Mouse (Mus musculus): ENCODE results near the gene Map3k11. TPM values are rescaled to one million over a fixed set of nuclear protein-coding genes. Genes with fewer than 3 reads are reported as not detected.

The Map3k11 gene
- polyA plus RNA-seq, 1 experiment: 141 TPM

DNA sequence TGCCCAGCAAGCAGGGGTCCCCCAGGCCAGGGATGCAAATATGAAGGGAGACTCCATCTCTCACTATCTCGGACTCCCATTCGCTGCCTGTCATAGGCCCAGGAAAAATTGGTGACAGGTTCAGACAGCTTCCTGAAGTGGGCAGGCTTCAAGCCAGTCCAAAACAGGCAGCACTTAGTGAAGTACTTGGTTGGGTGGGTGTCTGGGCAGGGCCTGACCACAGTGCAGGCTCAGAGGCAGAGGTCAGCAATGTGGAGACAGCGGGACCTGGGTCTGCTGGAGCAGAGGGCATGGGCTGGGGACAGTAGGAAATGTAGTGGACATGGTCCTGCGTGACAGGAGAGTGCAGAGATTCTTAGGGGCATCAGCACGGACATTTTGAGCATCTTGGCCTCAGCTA is 3.1 kb downstream of the Map3k11 start:
- Histone ChIP-seq H3K4me3 (ENCODE audit: control insufficient read depth, insufficient read depth, low read length) (peak overlapping the region; percentile 92; the same call in 1 of the 2 replicates), H3K27ac (ENCODE audit: control insufficient read depth, insufficient read depth, low read length) (no peak overlapping the region), H3K4me1 (replicated peaks; ENCODE audit: control insufficient read depth, insufficient read depth, low read length) (peaks cover 42% of the 10 kb centered on the region), H3K27me3 (ENCODE audit: control insufficient read depth, insufficient read depth, low read length) (no peaks in the 10 kb centered on the region), H3K36me3 (ENCODE audit: control insufficient read depth, insufficient read depth, low read length) (peaks cover 18% of the 10 kb centered on the region)
- WGBS: 82% methylated on average over 5 of the region's 5 CpGs
- no peak for DNase-seq
- TF ChIP-seq CTCF (IDR thresholded peaks at IDR 0.05; ENCODE audit: borderline replicate concordance, control insufficient read depth, extremely low read depth, insufficient read depth, low read length, poor library complexity) (no peak), POLR2A (IDR thresholded peaks at IDR 0.05; ENCODE audit: control insufficient read depth, extremely low read depth, insufficient read depth, low read length, poor library complexity) (no peak)

DNA sequence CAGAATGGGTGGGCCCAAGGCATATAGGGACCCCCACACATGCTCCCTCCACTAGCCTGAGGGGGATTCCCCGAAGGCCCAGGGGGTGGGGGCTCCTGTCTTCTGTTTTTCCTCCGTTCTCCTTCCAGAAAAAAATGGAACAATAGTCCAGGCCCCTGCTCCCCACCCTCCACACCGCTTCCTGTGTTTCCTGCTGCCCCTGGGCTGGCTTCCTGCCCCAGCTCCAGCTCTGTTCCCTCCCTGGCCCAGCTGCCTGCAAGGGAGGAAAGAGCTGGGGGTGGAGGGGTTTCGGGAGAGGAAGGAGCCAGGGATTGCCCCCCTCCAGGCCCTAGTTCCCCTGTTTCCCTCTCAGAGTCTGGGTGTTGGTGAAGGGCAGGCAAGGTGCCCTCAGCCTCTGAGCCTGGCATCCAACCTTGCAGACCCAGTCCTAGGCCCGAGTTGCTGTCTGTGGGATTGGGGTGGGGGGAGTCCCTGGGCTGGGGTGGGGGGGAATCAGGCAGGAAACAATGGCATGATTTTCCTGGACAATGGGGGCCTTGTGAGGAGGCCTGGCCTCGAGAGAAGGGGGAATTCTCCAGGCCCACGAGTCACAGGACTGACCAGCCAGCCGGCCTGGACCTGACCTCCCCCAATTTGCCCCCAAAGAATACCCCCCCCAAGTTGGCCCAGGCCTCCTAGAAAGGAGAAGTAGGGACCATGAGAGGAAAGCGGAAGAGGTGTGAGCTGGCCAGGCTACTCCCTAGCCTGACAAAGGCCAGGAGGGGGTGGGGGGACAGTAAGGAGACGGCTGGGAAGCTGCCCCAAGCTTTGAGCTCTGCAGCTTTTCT is 3.8 kb downstream of the Map3k11 start:
- no peaks in the 10 kb centered on the region for H3K27me3 ChIP-seq (ENCODE audit: control insufficient read depth, insufficient read depth, low read length)

DNA sequence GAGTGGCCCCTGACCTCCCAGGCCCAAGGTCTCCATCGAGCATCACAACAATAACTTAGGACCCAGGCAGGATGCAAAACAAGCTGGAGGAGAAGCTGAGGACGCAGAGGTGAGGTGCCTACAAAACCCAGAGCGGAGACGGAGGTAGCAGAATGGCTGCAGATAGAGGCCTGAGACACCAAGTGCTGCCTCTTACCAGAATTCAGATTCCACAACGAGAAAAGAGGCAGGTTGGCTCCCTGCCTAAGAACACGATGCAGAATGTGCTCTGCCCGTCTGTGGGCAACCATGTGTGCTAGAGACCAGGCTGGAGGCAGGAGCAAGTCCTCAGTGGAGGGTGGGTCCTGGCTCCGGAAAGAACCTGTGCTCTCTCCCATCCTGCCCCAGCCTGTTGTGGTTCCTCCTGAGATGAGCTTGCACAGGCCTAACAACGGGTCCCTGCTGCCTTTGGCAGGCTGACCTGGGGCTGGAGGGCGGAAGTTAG is 4.4 kb downstream of the Map3k11 start:
- no peak for DNase-seq
- peaks cover 32% of the 10 kb centered on the region for H3K36me3 ChIP-seq (ENCODE audit: control insufficient read depth, insufficient read depth, low read length)
- no peaks in the 10 kb centered on the region for H3K27me3 ChIP-seq (ENCODE audit: control insufficient read depth, insufficient read depth, low read length)
- 0 out of 2 replicates have a peak overlapping the region, but pooled peaks have one; percentile 4 for H3K4me3 ChIP-seq (ENCODE audit: control insufficient read depth, insufficient read depth, low read length)
- WGBS: 62% methylated on average over 10 of the region's 10 CpGs
- H3K4me1 ChIP-seq (replicated peaks; ENCODE audit: control insufficient read depth, insufficient read depth, low read length): peaks cover 33% of the 10 kb centered on the region
- H3K27ac ChIP-seq (ENCODE audit: control insufficient read depth, insufficient read depth, low read length): no peak overlapping the region
- no peak for TF ChIP-seq CTCF (IDR thresholded peaks at IDR 0.05; ENCODE audit: borderline replicate concordance, control insufficient read depth, extremely low read depth, insufficient read depth, low read length, poor library complexity)
- no peak for TF ChIP-seq POLR2A (IDR thresholded peaks at IDR 0.05; ENCODE audit: control insufficient read depth, extremely low read depth, insufficient read depth, low read length, poor library complexity)

More for the DNA sequence above, 3.8 kb downstream of the Map3k11 start:
- Histone ChIP-seq H3K4me1 (replicated peaks; ENCODE audit: control insufficient read depth, insufficient read depth, low read length) (peaks cover 39% of the 10 kb centered on the region), H3K27ac (ENCODE audit: control insufficient read depth, insufficient read depth, low read length) (no peak overlapping the region), H3K36me3 (ENCODE audit: control insufficient read depth, insufficient read depth, low read length) (peaks cover 25% of the 10 kb centered on the region), H3K4me3 (ENCODE audit: control insufficient read depth, insufficient read depth, low read length) (peak overlapping the region; percentile 92; the same call in 1 of the 2 replicates)
- no peak for DNase-seq
- no peak for TF ChIP-seq POLR2A (IDR thresholded peaks at IDR 0.05; ENCODE audit: control insufficient read depth, extremely low read depth, insufficient read depth, low read length, poor library complexity)
- TF ChIP-seq CTCF (IDR thresholded peaks at IDR 0.05; ENCODE audit: borderline replicate concordance, control insufficient read depth, extremely low read depth, insufficient read depth, low read length, poor library complexity): no peak
- WGBS: 48% methylated on average over 10 of the region's 10 CpGs

DNA sequence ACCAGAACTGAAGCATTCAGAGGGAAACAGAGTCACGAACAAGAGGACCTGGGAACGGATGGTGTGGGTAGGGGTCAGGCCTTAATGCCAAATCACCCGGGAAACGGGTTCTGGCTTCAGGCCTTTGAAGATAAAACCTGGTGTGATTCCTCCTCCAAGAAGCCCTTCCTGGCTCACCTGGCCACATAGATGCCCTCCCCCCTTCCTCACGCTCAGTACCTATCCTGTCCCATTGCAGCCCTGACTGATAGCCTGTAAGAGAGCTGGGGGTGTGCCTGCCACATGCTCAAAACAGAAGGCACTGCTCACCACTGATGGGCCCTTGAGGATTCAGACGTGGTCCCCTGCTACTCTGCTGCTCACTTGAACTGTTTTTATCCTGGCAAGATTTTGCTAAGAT is 5.3 kb downstream of the Map3k11 start:
- H3K36me3 ChIP-seq (ENCODE audit: control insufficient read depth, insufficient read depth, low read length): peaks cover 40% of the 10 kb centered on the region
- no peak overlapping the region for H3K27ac ChIP-seq (ENCODE audit: control insufficient read depth, insufficient read depth, low read length)

DNA sequence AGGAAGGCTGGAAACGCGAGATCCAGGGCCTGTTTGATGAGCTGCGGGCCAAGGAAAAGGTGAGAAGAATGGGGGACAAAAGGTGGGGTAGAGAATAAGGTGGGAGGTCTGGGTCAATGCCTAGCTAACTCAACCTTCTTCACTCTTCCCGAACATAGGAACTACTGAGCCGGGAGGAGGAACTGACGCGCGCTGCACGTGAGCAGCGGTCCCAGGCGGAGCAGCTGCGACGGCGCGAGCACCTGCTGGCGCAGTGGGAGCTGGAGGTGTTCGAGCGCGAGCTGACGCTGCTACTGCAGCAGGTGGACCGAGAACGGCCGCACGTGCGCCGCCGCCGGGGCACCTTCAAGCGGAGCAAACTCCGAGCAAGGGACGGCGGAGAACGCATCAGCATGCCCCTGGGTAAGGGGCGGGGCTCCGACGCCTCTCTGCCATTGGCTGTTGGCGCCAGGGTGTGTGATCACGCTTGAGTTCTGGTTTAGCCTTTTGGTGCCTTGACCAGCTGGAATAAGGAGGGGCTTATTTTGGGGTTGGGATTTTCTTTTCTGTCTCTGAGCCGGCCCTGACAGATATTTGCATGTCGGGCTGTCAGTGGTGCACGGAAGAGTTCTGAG is 7.4 kb downstream of the Map3k11 start:
- no peak for TF ChIP-seq CTCF (IDR thresholded peaks at IDR 0.05; ENCODE audit: borderline replicate concordance, control insufficient read depth, extremely low read depth, insufficient read depth, low read length, poor library complexity)
- TF ChIP-seq POLR2A (IDR thresholded peaks at IDR 0.05; ENCODE audit: control insufficient read depth, extremely low read depth, insufficient read depth, low read length, poor library complexity): no peak

More for the DNA sequence above, 5.3 kb downstream of the Map3k11 start:
- no peak overlapping the region for H3K4me3 ChIP-seq (ENCODE audit: control insufficient read depth, insufficient read depth, low read length)
- H3K27me3 ChIP-seq (ENCODE audit: control insufficient read depth, insufficient read depth, low read length): no peaks in the 10 kb centered on the region
- no peak for DNase-seq
- WGBS: 96% methylated on average over 6 of the region's 6 CpGs
- TF ChIP-seq POLR2A (IDR thresholded peaks at IDR 0.05; ENCODE audit: control insufficient read depth, extremely low read depth, insufficient read depth, low read length, poor library complexity): no peak
- H3K4me1 ChIP-seq (replicated peaks; ENCODE audit: control insufficient read depth, insufficient read depth, low read length): peaks cover 32% of the 10 kb centered on the region

DNA sequence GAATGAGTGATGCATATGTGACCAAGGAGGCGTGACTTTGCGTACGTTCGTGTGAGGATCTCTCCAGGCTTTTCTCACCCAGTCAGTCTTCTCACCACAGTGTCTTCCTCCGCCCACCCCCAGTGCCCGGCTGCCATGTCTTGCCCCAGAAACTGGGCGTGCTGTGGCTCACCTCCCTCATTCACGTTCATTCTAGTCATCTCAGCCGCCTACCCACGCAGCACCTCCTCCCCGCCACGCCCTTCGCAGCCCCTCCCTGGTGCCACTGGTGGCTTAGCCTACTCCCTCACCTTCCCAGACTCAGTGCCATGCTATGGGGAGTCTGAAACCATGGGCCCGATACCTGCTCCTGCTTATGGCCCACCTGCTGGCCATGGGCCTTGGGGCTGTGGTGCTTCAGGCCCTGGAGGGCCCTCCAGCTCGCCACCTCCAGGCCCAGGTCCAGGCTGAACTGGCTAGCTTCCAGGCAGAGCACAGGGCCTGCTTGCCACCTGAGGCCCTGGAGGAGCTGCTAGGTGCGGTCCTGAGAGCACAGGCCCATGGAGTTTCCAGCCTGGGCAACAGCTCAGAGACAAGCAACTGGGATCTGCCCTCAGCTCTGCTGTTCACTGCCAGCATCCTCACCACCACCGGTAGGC is 15.7 kb downstream of the Map3k11 start, which contains the start of gene Kcnk7:
Gene Kcnk7, plus strand, starts transcription at position 205 of the 638 bp plus-strand sequence.
- Histone ChIP-seq H3K27me3 (ENCODE audit: control insufficient read depth, insufficient read depth, low read length) (no peaks in the 10 kb centered on the region), H3K4me3 (ENCODE audit: control insufficient read depth, insufficient read depth, low read length) (no peak within 1 kb of the TSS), H3K4me1 (replicated peaks; ENCODE audit: control insufficient read depth, insufficient read depth, low read length) (peaks cover 22% of the 10 kb centered on the region), H3K36me3 (ENCODE audit: control insufficient read depth, insufficient read depth, low read length) (peaks cover 36% of the 10 kb centered on the region), H3K27ac (ENCODE audit: control insufficient read depth, insufficient read depth, low read length) (peak within 1 kb of the TSS; percentile 52)
- WGBS: 76% methylated on average over 17 of the region's 17 CpGs
- TF ChIP-seq POLR2A (IDR thresholded peaks at IDR 0.05; ENCODE audit: control insufficient read depth, extremely low read depth, insufficient read depth, low read length, poor library complexity): no peak
- no peak for TF ChIP-seq CTCF (IDR thresholded peaks at IDR 0.05; ENCODE audit: borderline replicate concordance, control insufficient read depth, extremely low read depth, insufficient read depth, low read length, poor library complexity)
- DNase-seq: peak; percentile 25

More for the DNA sequence above, 7.4 kb downstream of the Map3k11 start:
- no peaks in the 10 kb centered on the region for H3K27me3 ChIP-seq (ENCODE audit: control insufficient read depth, insufficient read depth, low read length)
- no peak overlapping the region for H3K4me3 ChIP-seq (ENCODE audit: control insufficient read depth, insufficient read depth, low read length)
- peaks cover 22% of the 10 kb centered on the region for H3K4me1 ChIP-seq (replicated peaks; ENCODE audit: control insufficient read depth, insufficient read depth, low read length)
- 94% methylated on average over 41 of the region's 41 CpGs for WGBS
- no peak for DNase-seq
- H3K27ac ChIP-seq (ENCODE audit: control insufficient read depth, insufficient read depth, low read length): no peak overlapping the region
- peaks cover 61% of the 10 kb centered on the region for H3K36me3 ChIP-seq (ENCODE audit: control insufficient read depth, insufficient read depth, low read length)

All from thymus, adult 2 months (tissue).